Mouse (Mus musculus): ENCODE results near the gene Itgb8.
A peak's percentile ranks its signal among the peaks of the same experiment; 100 is the strongest.

Gene Itgb8

DNA sequence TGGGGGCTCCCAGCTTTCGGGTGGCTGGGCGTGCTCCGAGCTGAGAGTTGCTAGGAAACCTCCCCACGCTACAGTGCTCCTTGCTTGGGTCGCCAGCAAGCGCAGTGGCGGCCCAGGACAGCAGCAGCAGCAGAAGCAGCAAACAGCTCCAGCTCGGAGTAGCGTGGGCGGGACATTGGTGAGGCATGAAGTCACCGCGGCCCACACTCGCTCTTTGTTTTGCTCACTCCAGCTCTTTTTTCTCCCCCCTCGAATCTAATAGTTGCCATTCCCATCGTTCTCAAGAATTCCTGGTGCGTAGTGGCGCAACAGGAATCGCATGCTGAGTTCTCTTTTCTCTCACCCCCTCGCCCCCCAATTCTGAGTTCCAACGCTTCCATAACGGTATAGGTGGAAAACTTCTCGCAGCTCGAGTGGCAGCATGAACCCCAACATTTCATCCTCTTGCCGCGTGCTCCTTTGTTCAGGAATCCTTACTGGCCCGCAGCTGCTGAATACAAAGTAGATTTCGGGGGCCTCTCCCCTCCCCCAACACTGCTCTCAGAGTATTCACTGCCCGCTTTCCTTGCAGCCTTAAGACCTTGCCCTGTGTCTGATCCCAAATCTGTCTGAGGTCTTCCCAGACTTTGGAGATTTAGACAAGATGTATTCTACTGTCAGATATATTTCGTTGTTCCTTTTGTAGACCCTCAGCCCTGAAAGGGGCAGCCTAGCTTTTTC lies at the start of gene Itgb8:
Itgb8 (minus strand) TSS at position 107 of the 720 bp plus-strand sequence.
- DNase-seq (ENCODE audit: low read depth, low spot score) = peak; percentile 70

GRCm38 (mm10) chr12:119276282-119276681 lies 37.7 kb upstream of the Itgb8 start:
- no peak for DNase-seq (ENCODE audit: low read depth, low spot score)

DNA sequence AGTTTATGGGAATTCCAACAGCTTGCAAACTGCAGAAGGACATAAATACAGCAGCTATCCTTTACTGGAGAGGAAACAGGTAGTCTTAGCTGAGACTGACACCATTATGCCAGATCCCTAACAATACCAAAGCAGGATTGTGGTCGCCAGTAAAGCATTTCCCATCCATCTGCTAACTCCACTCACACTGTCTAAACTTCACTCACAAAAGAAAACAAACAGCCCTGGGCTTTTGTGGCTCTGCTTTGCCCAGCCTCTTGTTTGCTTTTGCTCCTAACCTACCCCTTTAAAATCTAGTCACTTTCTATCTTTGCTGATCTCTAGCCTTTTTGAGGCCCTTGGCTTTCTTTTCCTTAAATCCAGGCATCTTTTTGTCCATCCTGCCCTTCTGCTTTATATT lies 35.0 kb upstream of the Itgb8 start:
- no peak for DNase-seq (ENCODE audit: low read depth, low spot score)

GRCm38 (mm10) chr12:119271964-119272363 lies 33.4 kb upstream of the Itgb8 start:
- no peak for DNase-seq (ENCODE audit: low read depth, low spot score)

- DNase-seq (ENCODE audit: low read depth, low spot score) = no peak
These were observed 31.4 kb upstream of the Itgb8 start for GRCm38 (mm10) chr12:119270036-119270435.

DNA sequence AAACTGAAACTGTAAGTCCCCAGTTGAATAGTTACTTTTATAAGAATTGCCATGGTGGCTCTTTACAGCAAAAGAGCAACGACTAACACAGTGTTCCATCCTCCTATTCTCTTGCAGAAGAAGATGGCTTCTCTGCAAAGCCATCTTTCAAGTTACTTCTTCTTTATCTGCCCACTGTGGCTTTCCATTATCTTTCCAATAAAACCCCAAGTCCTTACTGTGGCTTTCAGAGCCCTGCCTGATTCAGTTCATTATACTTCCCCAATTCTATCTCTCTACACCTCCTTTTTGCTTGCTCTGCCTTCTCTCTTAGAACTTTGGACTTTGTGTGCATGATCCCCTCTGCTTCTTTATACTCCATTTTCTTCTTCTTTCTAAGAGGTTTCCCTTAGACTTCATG lies 30.1 kb upstream of the Itgb8 start:
- DNase-seq (ENCODE audit: low read depth, low spot score) = no peak

DNA sequence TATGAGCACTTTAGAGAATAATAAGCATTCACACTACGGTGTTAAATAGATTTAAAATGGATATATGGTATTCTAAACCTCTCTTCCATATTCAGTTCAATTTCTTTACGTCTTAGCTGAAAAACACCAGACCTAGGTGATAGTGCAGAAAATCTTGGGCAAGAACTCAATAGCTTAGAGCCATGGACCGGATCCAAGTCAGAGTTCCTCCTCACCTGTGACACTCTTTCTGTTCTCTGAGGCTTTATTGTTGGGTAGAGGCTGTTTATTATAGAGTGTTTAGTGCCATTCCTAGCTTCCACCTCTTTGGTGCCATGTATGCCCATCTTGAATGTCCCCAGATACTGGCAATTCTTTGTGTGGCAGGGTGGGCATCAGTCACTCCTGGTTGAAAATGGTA lies 25.9 kb upstream of the Itgb8 start:
- DNase-seq (ENCODE audit: low read depth, low spot score) = no peak

DNA sequence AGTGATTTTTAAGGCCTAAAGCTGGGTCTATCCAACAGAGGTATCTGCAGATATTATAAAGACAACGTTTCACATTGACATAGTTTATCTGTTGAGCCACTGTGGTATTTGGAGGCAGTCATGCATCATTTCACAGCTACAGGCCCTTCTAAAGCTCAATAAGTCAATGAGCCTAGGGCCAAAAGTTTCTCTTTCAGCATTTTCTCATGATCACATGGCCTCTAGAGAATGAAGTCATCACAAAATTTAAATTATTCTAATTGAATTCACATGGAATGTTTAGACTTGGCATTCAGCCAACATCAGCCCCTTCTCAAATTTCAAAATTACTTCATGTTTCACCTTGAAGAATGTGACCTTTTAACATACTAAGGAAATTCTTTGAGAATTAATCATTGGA lies 10.0 kb upstream of the Itgb8 start:
- DNase-seq (ENCODE audit: low read depth, low spot score) = peak; percentile 24

DNA sequence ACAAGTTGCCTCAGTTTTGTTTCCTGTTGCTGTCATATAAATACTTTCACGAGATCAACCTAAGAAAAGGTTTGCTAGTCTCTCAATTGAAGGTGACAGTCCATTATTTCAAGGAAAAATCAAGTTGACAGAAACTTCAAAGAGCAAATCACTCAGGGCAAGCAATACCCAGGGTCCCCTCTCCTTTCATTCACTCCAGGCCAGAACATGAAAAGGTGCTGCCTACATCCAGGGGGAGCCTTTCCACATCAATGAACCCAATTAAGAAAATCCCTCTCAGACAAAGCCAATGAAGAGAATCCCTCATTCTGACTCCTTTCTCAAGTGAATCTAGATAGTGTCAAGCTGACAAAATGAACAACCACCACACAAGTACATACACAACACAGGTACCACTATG lies 2.5 kb upstream of the Itgb8 start:
- DNase-seq (ENCODE audit: low read depth, low spot score) = no peak

- peak; percentile 59 for DNase-seq (ENCODE audit: low read depth, low spot score)
These were observed 494 bp downstream of the Itgb8 start for GRCm38 (mm10) chr12:119237921-119238695.

DNA sequence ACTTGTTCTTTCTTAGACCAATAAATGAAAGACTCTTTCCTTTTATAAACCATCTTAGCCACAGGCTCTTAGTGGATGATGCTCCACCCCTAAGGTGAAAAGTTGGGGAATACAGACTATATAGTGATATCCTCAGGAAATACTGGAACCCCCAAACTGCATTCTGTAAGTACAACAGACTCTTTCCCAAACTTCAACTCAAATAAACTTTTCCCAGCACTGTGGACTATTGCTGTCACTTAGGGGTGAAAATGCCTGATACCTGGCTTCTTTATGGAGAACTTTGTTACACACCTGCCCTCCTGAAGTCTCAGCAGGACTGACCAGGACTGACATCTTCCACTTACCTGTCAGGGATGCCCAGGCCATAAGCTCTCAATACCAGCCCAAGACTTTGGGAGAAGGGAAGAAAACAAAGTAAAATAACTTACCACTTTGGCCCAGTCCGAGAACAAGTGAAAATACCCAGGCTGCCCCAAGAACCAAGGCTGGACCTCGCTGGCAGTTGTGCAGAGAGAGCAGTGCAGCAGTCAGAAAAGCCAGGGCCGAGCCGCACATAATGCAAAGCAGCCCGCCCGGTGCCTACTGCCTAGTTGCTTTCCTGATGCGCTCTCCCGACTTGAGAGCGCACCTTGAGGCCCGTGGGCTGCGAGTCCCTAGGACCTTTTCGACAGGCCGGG lies 1.2 kb downstream of the Itgb8 start:
- no peak for DNase-seq (ENCODE audit: low read depth, low spot score)

DNA sequence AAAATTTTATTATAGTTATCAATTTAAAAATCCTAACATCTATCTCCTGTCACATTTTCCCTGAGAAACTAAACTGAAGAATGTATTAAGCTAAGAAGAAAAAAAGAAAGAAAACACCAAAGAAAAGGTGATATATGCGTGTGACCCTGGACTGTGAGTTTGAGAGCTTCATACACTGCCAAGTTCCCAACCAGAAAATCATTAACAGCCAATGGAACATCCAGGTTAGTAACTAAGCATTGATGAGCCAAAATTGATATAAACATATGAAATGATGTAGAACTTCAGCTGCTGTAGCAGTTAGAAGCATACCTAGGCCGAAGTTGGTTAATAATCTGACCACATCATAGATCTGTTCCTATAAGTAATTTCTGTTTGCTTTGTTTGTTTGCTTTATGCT lies 6.8 kb downstream of the Itgb8 start:
- no peak for DNase-seq (ENCODE audit: low read depth, low spot score)

GRCm38 (mm10) chr12:119230444-119230843 lies 8.2 kb downstream of the Itgb8 start:
- no peak for DNase-seq (ENCODE audit: low read depth, low spot score)

DNA sequence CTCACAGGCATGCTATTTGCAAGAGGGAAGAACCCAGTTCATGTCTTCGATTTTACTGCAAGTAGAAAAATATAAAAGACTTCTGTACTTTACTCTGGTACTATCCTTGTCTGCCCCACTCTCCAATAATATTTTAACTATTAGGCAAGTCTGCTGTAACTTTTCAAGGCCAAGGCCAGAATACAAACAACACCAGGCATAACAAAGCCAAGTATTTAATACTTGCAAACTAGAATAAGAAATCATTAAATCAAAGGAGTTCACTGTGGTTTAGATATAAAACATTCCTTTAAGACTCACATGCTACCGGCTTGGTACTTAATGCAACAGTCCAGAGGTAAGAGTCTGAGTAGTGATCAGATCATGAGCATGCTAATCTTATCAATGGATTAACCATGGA lies 9.0 kb downstream of the Itgb8 start:
- no peak for DNase-seq (ENCODE audit: low read depth, low spot score)

DNA sequence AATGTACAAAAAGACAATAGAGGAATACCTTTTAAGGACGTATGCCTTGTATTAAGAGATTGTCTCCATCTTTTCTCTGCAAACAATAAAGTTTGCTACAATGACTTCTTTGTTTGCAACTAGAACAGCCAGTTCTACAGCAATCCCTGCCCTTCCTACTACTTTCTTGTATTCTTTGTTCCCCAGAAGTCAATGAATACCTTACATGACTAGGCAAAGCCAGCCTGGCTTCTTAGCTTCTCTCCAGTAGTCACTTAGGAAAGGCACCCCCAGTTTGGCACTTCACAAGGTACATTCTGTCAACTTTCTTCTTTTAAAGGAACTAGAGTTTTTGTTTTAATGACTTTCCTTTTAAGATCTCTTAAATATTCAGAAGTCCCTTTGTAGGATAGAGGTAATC lies 10.7 kb downstream of the Itgb8 start:
- no peak for DNase-seq (ENCODE audit: low read depth, low spot score)

GRCm38 (mm10) chr12:119224699-119225098 lies 13.9 kb downstream of the Itgb8 start:
- no peak for DNase-seq (ENCODE audit: low read depth, low spot score)

DNA sequence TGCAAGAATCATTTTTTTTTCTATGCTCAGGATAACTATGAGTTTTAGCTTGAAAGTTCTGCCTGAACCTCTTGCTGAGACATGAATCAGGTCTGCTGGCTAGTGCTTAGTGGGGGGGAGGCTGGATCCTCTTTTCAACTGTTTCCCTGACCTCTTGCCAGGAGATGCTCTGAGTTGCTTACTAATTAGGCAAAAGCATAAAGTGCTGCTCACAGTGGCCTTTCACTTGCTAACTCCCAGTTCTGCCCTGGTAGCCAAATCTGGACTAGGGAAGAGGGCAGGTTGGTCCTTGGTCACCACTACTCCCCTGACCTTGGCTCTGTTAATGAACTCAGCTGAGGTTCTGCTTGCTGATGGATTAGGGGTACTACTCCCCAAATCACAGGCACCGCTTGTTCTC lies 19.2 kb downstream of the Itgb8 start:
- DNase-seq (ENCODE audit: low read depth, low spot score) = no peak

DNA sequence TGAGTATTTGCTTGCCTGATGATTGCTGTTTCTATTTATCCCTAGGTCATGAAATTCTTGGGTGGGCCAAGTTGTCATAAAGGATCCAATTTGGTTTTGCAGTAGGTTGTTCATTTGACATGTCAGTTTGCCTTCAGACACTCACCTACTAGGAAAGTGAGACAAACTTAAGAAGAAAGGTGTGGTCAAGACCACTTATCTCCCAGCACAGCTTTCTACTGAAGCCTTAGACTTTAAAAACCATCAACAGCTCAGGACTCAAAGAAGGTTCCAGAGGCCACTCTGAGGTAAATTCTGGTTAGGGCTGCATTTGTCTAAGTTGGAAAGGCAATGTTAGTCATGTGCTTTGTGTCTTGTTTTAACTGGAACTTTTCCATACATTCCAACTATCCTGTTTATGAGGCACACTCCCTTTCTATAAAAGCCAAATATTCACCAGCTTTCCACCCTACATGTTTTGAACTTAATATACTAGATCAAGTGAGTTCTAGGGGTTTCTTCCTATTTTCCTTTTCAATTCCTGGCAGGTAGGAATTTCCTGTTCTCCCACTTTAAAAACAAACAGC lies 20.8 kb downstream of the Itgb8 start:
- DNase-seq (ENCODE audit: low read depth, low spot score) = no peak

DNA sequence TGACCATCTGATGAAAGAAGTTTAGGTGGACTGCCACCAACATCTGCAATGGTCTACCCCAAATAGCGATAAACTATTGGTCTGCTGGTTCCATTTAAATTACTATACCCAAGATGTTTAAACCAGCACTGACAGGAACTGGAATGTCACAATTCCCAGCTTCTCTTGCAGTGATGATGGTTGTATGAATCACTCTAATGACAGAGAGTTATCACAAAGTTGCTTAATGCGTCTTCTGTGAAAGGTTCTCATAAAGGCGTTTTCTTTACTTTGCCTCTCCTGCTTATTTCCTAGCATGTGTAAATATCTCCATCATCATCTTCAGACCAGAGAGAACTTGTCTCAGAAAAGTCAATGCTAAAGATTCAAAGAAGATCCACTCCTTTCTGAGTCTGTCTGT lies 23.4 kb downstream of the Itgb8 start:
- no peak for DNase-seq (ENCODE audit: low read depth, low spot score)

GRCm38 (mm10) chr12:119211533-119211932 lies 27.1 kb downstream of the Itgb8 start:
- DNase-seq (ENCODE audit: low read depth, low spot score) = no peak

DNA sequence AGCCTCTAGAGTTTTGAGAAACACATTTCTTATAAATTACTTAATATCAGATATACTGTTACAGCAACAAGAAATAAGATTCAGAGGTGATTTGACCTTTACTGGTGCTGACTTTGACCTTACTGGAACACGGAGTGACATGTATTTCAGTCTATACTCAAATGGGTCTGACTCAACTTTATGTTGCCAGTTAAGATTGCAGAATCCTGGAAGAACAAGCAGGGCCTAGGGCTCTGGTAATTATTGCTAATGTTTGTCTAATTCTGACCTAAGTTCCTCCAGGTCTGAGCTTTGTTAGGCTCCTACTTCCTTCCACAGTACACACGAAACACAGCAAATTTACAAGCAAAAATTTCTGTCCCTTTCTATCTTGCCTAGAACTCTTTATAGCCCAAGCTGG lies 28.0 kb downstream of the Itgb8 start:
- no peak for DNase-seq (ENCODE audit: low read depth, low spot score)

DNA sequence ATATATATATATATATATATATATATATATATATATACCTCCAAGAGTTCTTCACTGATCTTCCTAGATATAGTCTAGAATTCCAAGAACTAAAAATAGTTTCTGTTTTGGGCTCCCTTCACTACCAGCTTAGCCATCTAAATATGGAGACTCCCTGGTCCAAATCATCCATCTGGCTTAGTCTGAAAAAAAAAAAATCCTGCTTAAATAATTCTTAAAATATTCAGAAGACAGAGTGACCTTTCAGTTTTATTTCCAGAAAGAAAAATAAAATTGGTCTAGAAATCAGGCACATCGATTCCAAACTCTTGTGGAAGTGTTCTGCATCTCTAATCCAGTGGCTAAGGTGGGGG lies 28.6 kb downstream of the Itgb8 start:
- no peak for DNase-seq (ENCODE audit: low read depth, low spot score)

Measured in embryo, embryonic 11.5 days (tissue).